Mouse (Mus musculus) adrenal gland, adult 8-10 months (tissue): Measurements from ENCODE around the gene Kdelr3. TPM values are rescaled to one million over a fixed set of nuclear protein-coding genes. Genes with fewer than 3 reads are reported as not detected.

Source experiments
- DNase-seq: peaks from one replicate; pipeline ENCODE4 v3.0.0; 2022
- microRNA-seq, 2 experiments: library from miRNA; unstranded; fragments of <30 nt; microRNA quantifications; one replicate each; pipeline ENCODE4 v1.2.0; 2022
- total RNA-seq, 4 experiments: library from RNA; stranded (reverse); gene quantifications; 2 replicates each; pipeline ENCODE4 v1.2.4; 2022

Gene Kdelr3
- total RNA-seq, 4 experiments from 2014 or later, result 2.1 to 5.3 (median 2.8) TPM

DNA sequence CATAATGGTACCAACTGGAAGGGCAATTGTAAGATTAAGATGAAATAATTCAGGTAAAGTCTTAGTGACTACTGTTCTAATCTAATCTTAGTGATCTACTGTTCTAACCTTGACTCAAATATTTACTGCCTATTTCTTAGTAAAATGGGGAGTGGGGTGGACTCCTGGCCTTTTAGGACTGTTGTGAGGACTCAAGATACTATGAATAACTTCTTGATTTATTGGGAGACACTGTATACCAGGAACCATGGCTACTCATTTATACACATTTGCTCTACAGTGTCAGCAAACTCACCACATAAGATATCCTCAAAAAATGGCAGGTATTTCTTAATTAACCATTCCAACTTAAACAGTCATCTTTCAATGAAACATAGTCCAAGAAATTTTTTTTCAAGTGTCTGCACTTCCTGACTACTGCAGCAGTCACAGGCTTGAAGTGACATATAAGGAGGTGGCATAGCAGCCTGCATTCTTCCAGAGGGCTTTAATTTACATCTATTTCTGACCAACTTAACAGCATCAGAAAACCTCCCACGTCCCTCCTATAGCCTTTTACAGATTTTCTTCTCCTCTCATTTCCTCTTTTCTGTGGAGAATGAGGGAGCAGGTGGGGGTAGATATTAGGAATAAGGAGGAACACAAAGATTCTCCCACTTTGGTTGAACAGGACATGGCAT is 59.5 kb downstream of the Kdelr3 start:
- DNase-seq, result no peak

DNA sequence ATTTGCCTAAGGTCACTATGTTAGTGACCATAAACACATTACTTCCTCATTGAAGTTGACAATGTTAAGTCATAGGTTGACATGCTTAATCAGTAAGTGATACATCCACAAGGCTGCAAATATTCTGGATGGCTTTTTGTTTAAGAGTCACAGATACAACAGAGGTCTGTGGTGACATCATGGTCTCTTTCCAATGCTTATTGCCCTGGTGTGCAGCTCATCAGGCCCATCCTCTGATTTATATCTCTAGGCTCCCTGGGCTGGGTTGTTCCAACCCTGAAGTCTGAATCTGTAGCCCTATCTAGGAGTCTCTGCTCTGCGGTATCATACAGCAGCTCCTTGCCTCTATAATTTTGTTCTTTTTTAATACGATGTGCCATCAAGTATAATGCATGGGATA is 60.7 kb downstream of the Kdelr3 start:
- DNase-seq, result no peak

Small RNA genes within 50 kb of the gene (microRNA-seq; reads per million reads assigned to microRNA genes)
- gene Gm44302, result 0 reads per million in 2 experiments

Other genes starting within 250 kb of the Kdelr3 start
- gene Baiap2l2, start 230.9 kb upstream of the Kdelr3 start, total RNA-seq, result 1 to 10 TPM in 1 of 4 experiments, under 1 TPM in 1, not detected in 2; 0.35 to 1.6 TPM
- 10 to 100 TPM; 27.8 to 36.2 (median 33.1) TPM for gene Pla2g6, start 188.0 kb upstream of the Kdelr3 start, total RNA-seq
- 1 to 10 TPM; 5.2 to 6.7 (median 6.1) TPM for gene Maff, start 169.8 kb upstream of the Kdelr3 start, total RNA-seq
- 10 to 100 TPM; 39.1 to 76.8 (median 65.3) TPM for gene Tmem184b, start 112.8 kb upstream of the Kdelr3 start, total RNA-seq
- 100 to 1,000 TPM in 2 of 4 experiments, 10 to 100 TPM in 2; 80.4 to 126 (median 97.1) TPM for gene Csnk1e, start 60.8 kb upstream of the Kdelr3 start, total RNA-seq
- gene Kcnj4, start 11.2 kb upstream of the Kdelr3 start, total RNA-seq, result 1 to 10 TPM in 2 of 4 experiments, under 1 TPM in 2; 0.38 to 6.2 (median 2.8) TPM
- 100 to 1,000 TPM; 277 to 438 (median 365) TPM for gene Ddx17, start 30.3 kb downstream of the Kdelr3 start, total RNA-seq
- 1 to 10 TPM; 1.5 to 6.3 (median 2.7) TPM for gene Dmc1, start 88.7 kb downstream of the Kdelr3 start, total RNA-seq
- 1 to 10 TPM; 2.8 to 6.2 (median 4.4) TPM for gene Fam227a, start 142.5 kb downstream of the Kdelr3 start, total RNA-seq
- gene Cby1, start 142.8 kb downstream of the Kdelr3 start, total RNA-seq, result 10 to 100 TPM; 21.7 to 31.1 (median 24.9) TPM
- 100 to 1,000 TPM in 2 of 4 experiments, 10 to 100 TPM in 2; 95.5 to 120 (median 105) TPM for gene Tomm22, start 154.4 kb downstream of the Kdelr3 start, total RNA-seq
- gene Josd1, start 171.5 kb downstream of the Kdelr3 start, total RNA-seq, result 10 to 100 TPM; 22.8 to 30.3 (median 25.0) TPM
- gene Gtpbp1, start 174.4 kb downstream of the Kdelr3 start, total RNA-seq, result 10 to 100 TPM; 27.2 to 43.1 (median 32.1) TPM
- gene Sun2, start 226.1 kb downstream of the Kdelr3 start, total RNA-seq, result 10 to 100 TPM; 48.3 to 71.4 (median 53.9) TPM